Mouse (Mus musculus): Measurements from ENCODE around the gene Zc2hc1b. TPM values are rescaled to one million over a fixed set of nuclear protein-coding genes. Genes with fewer than 3 reads are reported as not detected.

Zc2hc1b gene
- polyA plus RNA-seq, 1 experiment from 2014 or later = not detected

GRCm38 (mm10) chr10:13184170-13184766, 6.4 kb upstream of the Zc2hc1b start:
- H3K9ac ChIP-seq (replicated peaks; ENCODE audit: low read depth) = no peak overlapping the region
- WGBS = 86% methylated on average over 4 of the region's 4 CpGs
- DNase-seq (ENCODE audit: low spot score) = no peak
- no peak overlapping the region for H3K27ac ChIP-seq (ENCODE audit: low read length)
- no peaks in the 10 kb centered on the region for H3K27me3 ChIP-seq (replicated peaks; ENCODE audit: insufficient read depth, low read length)
- no peak for TF ChIP-seq CTCF (IDR thresholded peaks at IDR 0.05)
- H3K4me3 ChIP-seq (ENCODE audit: low read depth, low read length) = no peak overlapping the region
- H3K4me1 ChIP-seq (ENCODE audit: insufficient read depth, low read depth, low read length) = no peaks in the 10 kb centered on the region
- H3K36me3 ChIP-seq (ENCODE audit: insufficient read depth, low read length) = peaks cover 15% of the 10 kb centered on the region; the same call in 1 of the 2 replicates
- H3K4me2 ChIP-seq (replicated peaks; ENCODE audit: low read depth, low read length) = no peak overlapping the region
- ATAC-seq = no peak
- no peaks in the 10 kb centered on the region for H3K9me3 ChIP-seq (ENCODE audit: low read length)

GRCm38 (mm10) chr10:13180211-13180610, 2.4 kb upstream of the Zc2hc1b start:
- Histone ChIP-seq H3K4me1 (ENCODE audit: insufficient read depth, low read depth, low read length) (no peaks in the 10 kb centered on the region), H3K9me3 (ENCODE audit: low read length) (no peaks in the 10 kb centered on the region), H3K4me2 (replicated peaks; ENCODE audit: low read depth, low read length) (no peak overlapping the region), H3K27me3 (replicated peaks; ENCODE audit: insufficient read depth, low read length) (no peaks in the 10 kb centered on the region), H3K27ac (ENCODE audit: low read length) (no peak overlapping the region), H3K36me3 (ENCODE audit: insufficient read depth, low read length) (peaks cover 19% of the 10 kb centered on the region; the same call in 1 of the 2 replicates), H3K4me3 (ENCODE audit: low read depth, low read length) (no peak overlapping the region), H3K9ac (replicated peaks; ENCODE audit: low read depth) (no peak overlapping the region)
- TF ChIP-seq EP300 (IDR thresholded peaks at IDR 0.05) (no peak), CTCF (IDR thresholded peaks at IDR 0.05) (no peak)
- ATAC-seq (no peak), DNase-seq (ENCODE audit: low spot score) (no peak)
- WGBS = 69% methylated on average over 7 of the region's 7 CpGs

DNA sequence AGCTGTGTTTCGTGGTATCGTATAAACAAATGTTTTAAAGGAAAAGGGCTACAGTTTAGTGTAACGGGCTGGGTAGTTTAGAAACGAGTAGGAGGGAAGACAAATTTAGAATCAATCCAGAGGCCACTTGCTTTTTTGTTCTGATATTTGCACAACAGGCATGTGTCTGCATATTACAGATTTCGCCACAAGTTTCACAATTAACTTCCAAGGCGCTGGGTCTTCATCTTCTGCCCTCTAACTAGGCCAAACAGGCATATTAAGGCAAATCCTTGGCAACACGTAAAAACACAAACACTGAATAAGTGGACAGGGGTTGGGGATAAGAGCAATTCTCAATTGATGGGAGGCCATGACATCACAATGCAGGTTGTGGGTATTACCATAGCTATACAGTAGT, 2.0 kb downstream of the Zc2hc1b start:
- Histone ChIP-seq H3K9me3 (ENCODE audit: low read length) (no peaks in the 10 kb centered on the region), H3K4me3 (ENCODE audit: low read depth, low read length) (no peak overlapping the region), H3K9ac (replicated peaks; ENCODE audit: low read depth) (no peak overlapping the region), H3K4me1 (ENCODE audit: insufficient read depth, low read depth, low read length) (no peaks in the 10 kb centered on the region; the same call in 1 of the 2 replicates), H3K27ac (ENCODE audit: low read length) (no peak overlapping the region), H3K4me2 (replicated peaks; ENCODE audit: low read depth, low read length) (no peak overlapping the region), H3K36me3 (ENCODE audit: insufficient read depth, low read length) (peaks cover 6% of the 10 kb centered on the region; the same call in 1 of the 2 replicates), H3K27me3 (replicated peaks; ENCODE audit: insufficient read depth, low read length) (no peaks in the 10 kb centered on the region)
- no peak for TF ChIP-seq CTCF (IDR thresholded peaks at IDR 0.05)
- TF ChIP-seq EP300 (IDR thresholded peaks at IDR 0.05) = no peak
- 65% methylated on average over 7 of the region's 7 CpGs for WGBS
- ATAC-seq (no peak), DNase-seq (ENCODE audit: low spot score) (peak; percentile 18)

DNA sequence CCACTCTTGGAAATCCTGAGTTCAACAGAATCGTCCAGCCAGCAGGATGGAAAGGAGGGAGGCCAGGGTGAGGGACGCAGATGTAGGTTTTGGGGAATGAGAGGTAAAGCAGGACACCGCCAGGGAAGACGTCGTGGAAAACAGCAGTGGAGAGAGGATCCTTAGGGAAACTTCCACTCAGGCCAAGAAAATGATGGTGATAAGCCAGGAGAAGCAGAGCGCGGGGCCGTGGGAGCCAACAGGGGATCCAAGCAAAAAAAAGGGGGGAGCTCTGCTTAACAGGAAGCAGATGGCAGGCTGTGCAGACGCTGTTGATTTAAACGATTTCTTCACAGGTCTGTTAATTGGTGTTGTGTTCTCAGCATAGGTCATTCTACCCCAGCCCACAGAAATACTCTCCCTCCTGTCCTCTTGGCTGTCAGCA, 5.0 kb downstream of the Zc2hc1b start:
- TF ChIP-seq CTCF (IDR thresholded peaks at IDR 0.05) (no peak), EP300 (IDR thresholded peaks at IDR 0.05) (no peak)
- Histone ChIP-seq H3K9ac (replicated peaks; ENCODE audit: low read depth) (no peak overlapping the region), H3K4me2 (replicated peaks; ENCODE audit: low read depth, low read length) (no peak overlapping the region), H3K4me3 (ENCODE audit: low read depth, low read length) (no peak overlapping the region), H3K9me3 (ENCODE audit: low read length) (no peaks in the 10 kb centered on the region), H3K27me3 (replicated peaks; ENCODE audit: insufficient read depth, low read length) (no peaks in the 10 kb centered on the region), H3K4me1 (ENCODE audit: insufficient read depth, low read depth, low read length) (no peaks in the 10 kb centered on the region; the same call in 1 of the 2 replicates), H3K27ac (ENCODE audit: low read length) (no peak overlapping the region), H3K36me3 (ENCODE audit: insufficient read depth, low read length) (no peaks in the 10 kb centered on the region)
- ATAC-seq (0 out of 2 replicates have a peak, but pooled peaks have one; percentile 21), DNase-seq (ENCODE audit: low spot score) (peak; percentile 31)
- WGBS = 42% methylated on average over 10 of the region's 10 CpGs

DNA sequence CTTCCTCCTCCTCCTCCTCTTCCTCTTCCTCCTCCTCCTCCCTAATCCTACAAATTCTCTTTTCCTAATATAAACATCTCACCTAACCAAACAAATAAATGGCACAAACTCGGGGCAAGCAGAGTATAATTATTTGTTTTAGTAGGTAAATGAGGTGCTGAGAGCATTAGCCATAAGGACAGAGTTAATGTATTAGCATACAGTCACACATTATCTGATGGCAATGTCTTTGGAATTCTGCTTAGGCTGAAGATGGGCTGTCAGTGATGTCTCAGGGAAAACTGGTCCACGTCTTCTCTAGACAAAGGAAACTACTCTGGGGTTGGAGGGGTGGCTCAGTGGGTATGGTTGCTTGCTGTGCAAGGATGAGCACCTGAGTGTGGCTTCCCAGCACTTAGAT, 6.4 kb downstream of the Zc2hc1b start:
- Histone ChIP-seq H3K9me3 (ENCODE audit: low read length) (no peaks in the 10 kb centered on the region), H3K36me3 (ENCODE audit: insufficient read depth, low read length) (no peaks in the 10 kb centered on the region), H3K4me2 (replicated peaks; ENCODE audit: low read depth, low read length) (no peak overlapping the region), H3K27me3 (replicated peaks; ENCODE audit: insufficient read depth, low read length) (no peaks in the 10 kb centered on the region), H3K4me1 (ENCODE audit: insufficient read depth, low read depth, low read length) (no peaks in the 10 kb centered on the region; the same call in 1 of the 2 replicates), H3K4me3 (ENCODE audit: low read depth, low read length) (no peak overlapping the region), H3K27ac (ENCODE audit: low read length) (no peak overlapping the region), H3K9ac (replicated peaks; ENCODE audit: low read depth) (no peak overlapping the region)
- TF ChIP-seq EP300 (IDR thresholded peaks at IDR 0.05) = no peak
- no peak for TF ChIP-seq CTCF (IDR thresholded peaks at IDR 0.05)
- no peak for DNase-seq (ENCODE audit: low spot score)
- 34% methylated on average over 2 of the region's 2 CpGs for WGBS
- ATAC-seq = peak; percentile 26; the same call in 1 of the 2 replicates

DNA sequence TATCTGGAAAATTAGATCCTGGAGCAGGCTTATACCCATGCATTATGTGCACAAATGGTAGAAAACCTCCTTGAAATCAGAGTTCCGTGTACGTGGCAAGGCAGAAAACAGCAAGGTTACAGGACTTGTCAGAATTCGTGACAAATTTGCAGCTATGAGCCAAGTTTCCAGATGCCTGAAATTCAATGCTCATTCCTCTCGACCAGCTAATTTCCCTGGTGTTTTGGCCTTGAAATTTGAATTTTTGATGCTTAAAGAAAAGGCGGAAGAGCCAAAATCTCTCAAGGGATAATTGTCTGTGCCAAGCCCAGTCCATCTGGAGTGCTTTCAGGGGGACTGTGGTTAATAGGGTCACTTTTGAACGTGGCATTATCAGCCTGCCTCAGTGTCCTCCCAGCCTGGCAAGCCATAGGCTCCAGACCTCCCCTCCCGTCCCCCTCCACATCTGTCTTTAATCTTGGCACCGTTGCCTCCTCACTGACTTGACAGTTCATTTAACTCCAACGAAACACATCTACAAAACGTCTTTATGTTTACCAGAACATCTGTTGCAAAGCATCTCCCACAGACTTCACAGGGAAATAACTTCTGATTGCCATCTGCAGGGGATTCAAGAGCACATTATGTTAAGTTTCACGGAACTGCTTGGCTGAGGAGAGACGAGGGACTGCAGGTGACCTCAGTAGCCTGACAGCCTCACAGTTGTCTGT, 6.9 kb downstream of the Zc2hc1b start:
- no peak for TF ChIP-seq EP300 (IDR thresholded peaks at IDR 0.05)
- ATAC-seq (peak; percentile 35; the same call in 1 of the 2 replicates), DNase-seq (ENCODE audit: low spot score) (peak; percentile 66)
- H3K27ac ChIP-seq (ENCODE audit: low read length) = no peak overlapping the region
- WGBS = 31% methylated on average over 12 of the region's 12 CpGs
- H3K4me3 ChIP-seq (ENCODE audit: low read depth, low read length) = no peak overlapping the region
- H3K4me2 ChIP-seq (replicated peaks; ENCODE audit: low read depth, low read length) = no peak overlapping the region
- no peaks in the 10 kb centered on the region for H3K9me3 ChIP-seq (ENCODE audit: low read length)
- no peaks in the 10 kb centered on the region for H3K27me3 ChIP-seq (replicated peaks; ENCODE audit: insufficient read depth, low read length)
- H3K9ac ChIP-seq (replicated peaks; ENCODE audit: low read depth) = no peak overlapping the region
- H3K36me3 ChIP-seq (ENCODE audit: insufficient read depth, low read length) = no peaks in the 10 kb centered on the region
- no peaks in the 10 kb centered on the region; the same call in 1 of the 2 replicates for H3K4me1 ChIP-seq (ENCODE audit: insufficient read depth, low read depth, low read length)

Data from lung, postnatal 0 days (tissue).